Mouse (Mus musculus) testis, adult 2 months (tissue): ENCODE results near the gene Vac14. TPM values are rescaled to one million over a fixed set of nuclear protein-coding genes. Genes with fewer than 3 reads are reported as not detected.
"Not testable (repeated sequence)": the region's sequence is repeated elsewhere in the genome, so short reads cannot be mapped to it uniquely, and the experiment has no call there.

Source experiments
- H3K27ac ChIP-seq: fragments of 200-500 bp; 2 replicates; pipeline ENCODE4 v1.5.1; 2012; ENCODE audit warnings: low read depth, low read length; ENCODE audit not compliant: control insufficient read depth, insufficient read depth
- H3K27me3 ChIP-seq: fragments of 200-500 bp; 2 replicates; pipeline ENCODE4 v1.6.1; 2012; ENCODE audit warnings: mild to moderate bottlenecking, low read length, moderate library complexity; ENCODE audit not compliant: control insufficient read depth, insufficient read depth
- H3K36me3 ChIP-seq: fragments of 200-500 bp; 2 replicates; pipeline ENCODE4 v1.6.1; 2012; ENCODE audit warnings: mild to moderate bottlenecking, low read length; ENCODE audit not compliant: control insufficient read depth, insufficient read depth
- H3K4me1 ChIP-seq: fragments of 200-500 bp; 2 replicates; pipeline ENCODE4 v1.6.1; 2012; ENCODE audit warnings: low read length; ENCODE audit not compliant: control insufficient read depth, insufficient read depth
- H3K4me3 ChIP-seq: fragments of 200-500 bp; 2 replicates; pipeline ENCODE4 v1.5.1; 2012; ENCODE audit warnings: low read depth, mild to moderate bottlenecking, low read length, moderate library complexity, mixed read lengths; ENCODE audit not compliant: control insufficient read depth
- CTCF ChIP-seq: fragments of 200-500 bp; IDR thresholded peaks from 2 replicates; pipeline ENCODE4 v1.5.1; 2012; ENCODE audit warnings: low read depth, mild to moderate bottlenecking, inconsistent platforms, low read length, moderate library complexity; ENCODE audit not compliant: control insufficient read depth, insufficient read depth, insufficient replicate concordance
- POLR2A ChIP-seq: fragments of 200-500 bp; IDR thresholded peaks from 2 replicates; pipeline ENCODE4 v1.6.1; 2012; ENCODE audit warnings: low read depth, mild to moderate bottlenecking, inconsistent platforms, low read length, moderate library complexity; ENCODE audit not compliant: control insufficient read depth
- polyA plus RNA-seq: library from polyadenylated mRNA; depleted of rRNA; stranded (reverse); fragments of >200 nt; gene quantifications from 2 replicates; pipeline ENCODE4 v1.2.3, GENCODE M21; 2012

Vac14 gene
- polyA plus RNA-seq, 1 experiment: 11.8 TPM

DNA sequence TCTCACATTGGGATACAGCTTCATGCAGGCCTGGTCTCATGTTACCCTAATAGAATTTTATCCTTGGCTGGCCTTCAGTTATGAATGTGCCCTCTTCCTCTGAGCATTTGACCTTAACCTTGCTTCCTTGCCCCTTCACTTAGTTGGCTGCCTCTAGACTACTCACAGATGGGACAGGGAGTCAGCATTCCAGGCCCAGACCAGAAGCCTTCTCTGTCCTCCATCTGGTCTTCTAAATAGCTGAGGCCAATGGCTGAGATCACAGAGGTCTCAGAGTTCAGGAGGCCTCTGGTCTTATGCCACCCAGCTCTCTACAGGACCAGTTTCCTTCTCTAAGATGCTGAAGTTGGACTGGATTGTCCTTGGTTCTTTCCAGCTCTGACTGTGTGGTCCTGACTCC, 41.7 kb downstream of the Vac14 start:
- no peak overlapping the region for H3K4me3 ChIP-seq
- H3K4me1 ChIP-seq: peaks cover 3% of the 10 kb centered on the region
- H3K27me3 ChIP-seq: no peaks in the 10 kb centered on the region
- TF ChIP-seq POLR2A (no peak), CTCF (no peak)
- H3K27ac ChIP-seq: no peak overlapping the region
- H3K36me3 ChIP-seq: no peaks in the 10 kb centered on the region

GRCm38 (mm10) chr8:110662545-110662944, 44.2 kb downstream of the Vac14 start:
- Histone ChIP-seq H3K27me3 (no peaks in the 10 kb centered on the region), H3K4me3 (no peak overlapping the region), H3K36me3 (no peaks in the 10 kb centered on the region), H3K27ac (no peak overlapping the region), H3K4me1 (peaks cover 2% of the 10 kb centered on the region)
- no peak for TF ChIP-seq POLR2A
- TF ChIP-seq CTCF: no peak

DNA sequence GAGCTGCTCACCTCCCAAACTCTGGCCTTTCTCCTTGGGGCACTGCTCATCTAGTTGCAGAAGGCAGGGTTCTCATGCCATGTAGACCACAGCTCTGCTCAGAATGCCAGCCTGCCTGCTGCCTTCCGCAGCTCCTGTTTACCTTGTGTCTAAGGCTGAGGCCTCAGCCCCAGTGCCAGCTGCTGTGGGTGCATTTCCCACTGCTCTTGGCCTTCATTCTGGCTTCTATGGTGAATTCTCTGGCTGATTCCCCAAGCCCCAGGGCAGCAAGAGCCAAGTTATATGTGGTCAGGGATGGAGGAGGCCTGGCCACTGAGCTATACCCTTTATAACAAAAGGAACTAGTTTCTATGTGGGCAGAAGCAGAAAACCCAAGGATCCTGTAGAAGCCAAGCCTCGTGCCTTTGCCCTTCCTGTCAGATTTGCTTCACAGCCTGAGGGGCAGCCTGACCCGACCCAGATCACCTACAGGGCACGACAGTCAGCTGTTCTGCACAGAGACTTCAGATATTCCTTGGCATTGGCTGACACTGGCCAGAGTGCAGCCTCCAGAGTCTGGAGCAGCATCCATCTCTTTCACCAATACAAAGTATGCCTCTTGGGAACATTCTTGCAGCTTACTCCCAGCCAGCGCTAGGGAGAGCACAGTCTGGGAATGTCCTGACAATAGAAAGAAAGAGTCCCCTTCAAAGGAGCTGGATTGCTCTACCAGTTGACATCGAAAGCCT, 44.8 kb downstream of the Vac14 start:
- no peaks in the 10 kb centered on the region for H3K4me1 ChIP-seq
- no peak overlapping the region for H3K4me3 ChIP-seq
- no peaks in the 10 kb centered on the region for H3K27me3 ChIP-seq
- TF ChIP-seq POLR2A (no peak), CTCF (no peak)
- H3K27ac ChIP-seq: no peak overlapping the region
- H3K36me3 ChIP-seq: no peaks in the 10 kb centered on the region

DNA sequence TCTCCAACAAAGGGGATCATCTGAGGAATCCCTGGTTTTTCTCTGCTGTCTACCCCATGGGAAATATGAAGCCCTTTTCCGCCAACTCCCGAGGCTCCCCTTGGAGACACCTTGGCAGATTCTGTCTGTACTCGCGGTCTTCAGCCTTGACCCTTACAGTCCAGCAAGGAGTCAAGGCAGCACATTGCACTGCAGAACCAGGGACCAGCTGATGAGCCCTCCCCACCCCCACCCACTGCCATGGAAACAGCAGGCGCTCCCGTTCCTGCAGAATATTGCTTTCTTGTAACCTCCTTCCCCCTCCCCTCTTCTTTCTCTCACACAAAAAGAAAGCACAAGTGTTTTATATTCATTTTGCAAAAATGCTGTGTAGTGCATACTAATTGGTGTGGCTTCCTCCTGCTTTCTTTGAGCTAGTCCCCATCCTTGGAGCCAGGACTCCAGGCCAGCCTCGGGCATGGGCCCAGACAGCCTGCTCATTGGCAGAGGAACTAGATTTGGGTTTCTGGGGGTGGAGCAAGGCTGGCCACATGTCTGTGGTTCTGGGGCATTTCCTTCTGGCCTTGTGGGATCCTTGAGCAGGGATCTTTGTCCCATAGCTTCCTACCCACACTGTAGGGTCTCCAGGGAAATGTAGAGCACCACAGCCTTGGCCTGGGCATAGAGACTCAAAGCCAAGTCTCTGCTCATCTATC, 46.0 kb downstream of the Vac14 start:
- H3K36me3 ChIP-seq: no peaks in the 10 kb centered on the region
- TF ChIP-seq POLR2A: no peak
- no peak for TF ChIP-seq CTCF
- H3K27ac ChIP-seq: no peak overlapping the region
- no peaks in the 10 kb centered on the region for H3K27me3 ChIP-seq
- no peaks in the 10 kb centered on the region for H3K4me1 ChIP-seq
- no peak overlapping the region for H3K4me3 ChIP-seq

GRCm38 (mm10) chr8:110665000-110665399, 46.6 kb downstream of the Vac14 start:
- Histone ChIP-seq H3K36me3 (no peaks in the 10 kb centered on the region), H3K4me3 (no peak overlapping the region), H3K27ac (no peak overlapping the region), H3K27me3 (no peaks in the 10 kb centered on the region), H3K4me1 (no peaks in the 10 kb centered on the region)
- TF ChIP-seq POLR2A (no peak), CTCF (no peak)

GRCm38 (mm10) chr8:110667590-110668177, 49.3 kb downstream of the Vac14 start:
- not testable (repeated sequence) for H3K4me1 ChIP-seq, H3K36me3 ChIP-seq, H3K4me3 ChIP-seq, H3K27ac ChIP-seq, H3K27me3 ChIP-seq

- H3K4me1 ChIP-seq: no peaks in the 10 kb centered on the region
- no peak for TF ChIP-seq POLR2A
- TF ChIP-seq CTCF: no peak
- no peaks in the 10 kb centered on the region for H3K27me3 ChIP-seq
- H3K27ac ChIP-seq: no peak overlapping the region
- H3K36me3 ChIP-seq: no peaks in the 10 kb centered on the region
- H3K4me3 ChIP-seq: no peak overlapping the region
Observed at GRCm38 (mm10) chr8:110669932-110670628, 51.7 kb downstream of the Vac14 start.
